Mouse (Mus musculus) retina, embryonic 14.5 days (tissue): ENCODE results near the gene Mtnr1b.

ENCODE experiments used
- DNase-seq: peaks from one replicate; pipeline ENCODE4 v3.0.0-alpha.2; 2015; ENCODE audit warnings: low spot score

The Mtnr1b gene

DNA sequence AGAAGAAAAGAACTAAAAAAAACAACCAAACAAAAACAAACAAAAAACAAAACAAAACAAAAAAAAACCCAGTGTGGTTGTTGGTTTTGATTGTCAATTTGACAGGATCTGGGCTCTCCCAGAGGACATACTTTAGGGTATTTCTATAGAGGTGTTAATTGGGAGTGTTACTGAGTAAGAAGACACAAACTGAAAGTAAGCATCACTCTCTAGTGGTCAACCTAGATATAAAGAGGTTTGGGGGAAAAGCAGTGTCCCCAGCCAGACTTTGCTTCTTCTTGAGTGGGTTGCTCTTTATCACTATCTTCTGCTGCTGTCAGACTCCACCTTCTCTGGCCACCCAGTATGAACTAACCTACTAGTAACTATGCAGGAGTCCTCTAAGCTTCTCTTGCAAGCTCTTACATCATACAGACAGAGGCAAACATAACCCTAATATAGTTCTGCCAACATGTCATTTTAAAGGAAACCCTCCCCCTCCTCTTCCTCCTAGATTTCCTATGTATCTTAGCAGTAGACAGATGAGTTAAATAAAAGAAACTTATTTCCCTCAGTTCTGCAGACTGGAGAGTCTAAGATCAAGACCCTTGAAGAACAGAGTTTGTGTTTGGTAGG lies 71.8 kb downstream of the Mtnr1b start:
- DNase-seq = no peak

DNA sequence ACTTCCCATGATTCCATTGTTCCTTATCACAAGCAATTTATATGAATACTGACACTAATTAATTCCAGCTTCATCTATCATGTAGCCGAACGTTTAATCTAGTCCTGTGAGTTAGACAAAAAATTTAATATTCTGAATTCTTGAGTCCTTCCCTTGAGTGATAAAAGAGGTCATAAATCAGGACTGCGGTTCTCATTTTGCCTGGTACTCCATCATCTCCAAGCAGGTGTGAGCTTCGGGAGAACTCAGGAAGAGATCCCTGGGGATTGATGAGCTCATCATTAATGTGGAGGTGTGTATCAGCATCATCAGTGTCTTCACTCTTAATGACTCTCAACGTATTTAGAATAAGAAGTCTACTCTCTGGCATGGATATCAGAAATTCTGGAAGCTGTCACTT lies 74.0 kb downstream of the Mtnr1b start:
- DNase-seq = no peak

DNA sequence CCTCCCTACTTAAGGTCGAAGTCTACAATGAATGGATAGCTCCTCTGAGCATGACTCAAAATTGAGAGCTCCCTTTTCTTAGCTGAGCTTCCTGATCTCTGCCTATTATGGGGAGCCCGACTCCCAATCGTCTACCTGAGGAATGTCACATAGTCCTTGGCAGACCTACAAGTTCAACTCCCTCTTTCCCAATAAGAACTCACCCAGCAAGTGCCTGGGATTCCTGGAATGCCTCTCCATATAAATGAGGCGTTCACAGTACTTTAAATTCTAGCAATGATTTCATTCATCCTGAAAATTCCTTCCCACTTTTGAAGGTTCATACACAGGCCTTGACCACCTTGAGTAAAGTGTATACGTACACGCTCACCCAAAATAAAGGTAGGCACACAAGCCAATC lies 79.9 kb downstream of the Mtnr1b start:
- no peak for DNase-seq

DNA sequence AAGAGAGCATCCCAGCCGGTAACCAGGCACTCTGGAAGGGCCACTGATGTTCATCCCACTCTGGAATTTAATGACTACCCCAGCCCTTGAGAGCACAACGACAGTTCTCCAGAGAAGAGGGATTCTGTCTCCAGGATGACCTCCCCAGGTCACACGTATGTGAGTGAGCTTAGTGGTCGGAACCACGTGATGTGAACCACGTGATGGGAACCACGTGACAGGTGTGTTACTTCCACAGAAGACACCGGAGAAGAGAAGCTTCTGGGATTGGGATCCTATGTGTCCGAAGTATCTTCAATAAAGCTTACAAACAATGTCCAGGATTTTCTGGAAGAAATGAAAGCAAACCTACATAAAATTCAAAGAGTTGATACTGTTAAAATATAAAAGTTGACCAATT lies 82.3 kb downstream of the Mtnr1b start:
- DNase-seq = no peak

DNA sequence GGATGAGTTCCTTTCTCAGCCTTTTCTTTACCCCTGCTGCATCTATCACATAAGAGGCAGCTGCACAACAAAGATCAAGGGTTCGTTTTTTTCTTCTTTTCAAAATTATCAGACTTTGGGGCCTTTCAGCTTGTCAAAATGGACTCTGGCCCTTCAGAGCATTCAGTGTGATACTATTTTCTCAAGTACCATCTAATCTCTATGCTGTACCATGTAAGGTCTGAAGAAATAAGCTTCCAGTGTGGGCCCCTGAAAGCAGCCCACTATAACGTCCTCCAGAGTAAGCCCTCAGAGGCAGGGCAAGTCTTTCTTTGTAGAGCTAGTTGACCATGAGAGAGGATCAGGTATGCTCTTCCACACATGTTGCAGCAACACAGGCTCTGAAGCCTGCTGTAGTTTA lies 87.7 kb downstream of the Mtnr1b start:
- DNase-seq = no peak

DNA sequence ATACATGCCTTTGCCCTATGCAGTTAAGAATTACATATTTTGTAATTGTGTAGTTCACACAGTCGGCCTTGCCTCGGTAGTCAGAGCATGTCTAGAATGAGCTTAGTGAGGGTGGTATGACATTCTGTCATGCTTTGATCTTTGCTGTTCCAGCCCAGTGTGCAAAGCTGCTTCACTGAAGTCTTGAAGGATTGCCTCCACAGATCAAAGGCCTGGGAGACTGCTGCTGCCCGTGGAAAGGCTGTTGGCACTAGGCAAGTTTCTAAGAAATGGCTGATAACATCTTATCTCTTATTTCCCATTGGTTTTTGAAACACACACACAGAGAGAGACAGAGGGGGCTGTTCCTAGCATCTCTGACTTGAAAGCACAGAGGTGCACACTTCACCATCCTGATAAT lies 88.2 kb downstream of the Mtnr1b start:
- DNase-seq = no peak

DNA sequence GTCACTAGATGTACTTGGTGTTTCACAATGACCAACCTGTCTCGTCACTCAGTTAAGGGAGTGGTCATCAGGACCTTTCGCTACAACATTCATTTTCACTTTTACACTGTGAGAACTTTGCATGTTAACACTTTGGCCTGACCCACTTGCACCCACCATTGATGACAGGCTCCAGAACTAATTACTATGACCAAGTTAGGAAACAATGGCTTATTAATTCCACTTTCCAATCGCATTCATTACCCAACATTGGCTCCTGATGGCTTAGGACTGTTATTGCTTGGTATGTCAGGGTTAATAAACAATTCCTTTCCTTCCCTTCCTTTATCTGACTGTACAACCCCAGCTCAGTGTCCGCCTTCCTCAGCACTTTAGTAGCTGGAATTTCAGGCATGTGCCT lies 92.4 kb downstream of the Mtnr1b start:
- DNase-seq = peak; percentile 73

DNA sequence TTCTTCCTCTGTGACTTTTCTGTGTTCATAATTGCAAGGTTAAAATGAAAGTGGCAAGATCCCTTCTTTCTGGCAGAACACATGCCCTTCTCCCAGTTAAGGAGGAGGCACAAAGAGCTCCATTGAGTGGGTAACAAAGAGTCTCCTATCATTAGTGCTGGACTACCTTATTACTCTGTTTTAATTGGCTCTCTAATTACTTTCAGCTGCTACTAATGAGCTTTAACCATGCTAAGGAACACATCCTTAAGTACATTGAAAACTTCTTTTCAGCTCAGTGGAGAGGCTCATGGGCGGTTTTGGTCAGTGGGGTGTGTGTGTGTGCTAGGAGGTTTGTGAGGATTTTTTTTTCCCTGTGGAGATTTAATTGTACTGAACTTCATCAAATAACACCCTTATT lies 99.4 kb downstream of the Mtnr1b start:
- peak; percentile 87 for DNase-seq
